Mouse (Mus musculus) T-helper 2 cell (primary cell): Measurements from ENCODE around the gene Zfyve26.
"Not testable (repeated sequence)": the region's sequence is repeated elsewhere in the genome, so short reads cannot be mapped to it uniquely, and the experiment has no call there.

ENCODE experiments used
- in situ Hi-C: fragments of 300-600 bp; cut with MboI, MseI; formaldehyde crosslinking; loops from one replicate; pipeline ENCODE4 v1.15.1; 2025; ENCODE audit warnings: high pct_unique_total_duplicates

The Zfyve26 gene

GRCm38 (mm10) chr12:79296126-79296816 lies at the start of gene Zfyve26:
Gene Zfyve26, minus strand, starts transcription at chr12:79296304.
- in situ Hi-C loops, result loop anchor here (5.0 kb wide), 1 partner anchor 104 kb away; the partner anchor contains the start of gene Rdh11

DNA sequence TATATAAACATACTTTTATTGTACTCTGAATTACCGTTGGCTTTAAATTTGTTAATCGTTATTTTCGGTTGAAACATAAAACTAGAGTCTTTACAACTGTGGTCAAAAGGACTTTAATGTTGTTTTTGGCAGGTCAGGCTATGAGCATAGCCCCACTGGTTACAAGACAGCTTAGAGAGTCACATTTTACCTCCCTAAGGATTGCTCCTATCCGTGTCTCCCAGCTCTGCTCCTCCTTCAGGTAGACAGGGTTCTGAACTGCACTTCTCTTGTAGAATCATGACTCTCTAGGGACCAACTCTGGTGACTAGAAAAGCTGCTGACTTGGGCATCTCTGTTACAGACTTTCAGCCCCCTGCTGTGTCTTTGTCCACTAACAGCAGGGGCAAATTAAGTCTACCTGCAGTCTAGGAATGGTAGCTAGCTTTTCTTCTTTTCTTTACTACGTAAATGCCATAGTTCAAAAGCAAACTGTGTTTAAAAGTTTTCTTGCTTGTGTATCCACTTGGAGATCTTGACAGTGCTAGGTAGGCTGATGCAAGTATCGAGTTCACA lies 45.3 kb upstream of the Zfyve26 start:
- in situ Hi-C loops, result no loop called here

DNA sequence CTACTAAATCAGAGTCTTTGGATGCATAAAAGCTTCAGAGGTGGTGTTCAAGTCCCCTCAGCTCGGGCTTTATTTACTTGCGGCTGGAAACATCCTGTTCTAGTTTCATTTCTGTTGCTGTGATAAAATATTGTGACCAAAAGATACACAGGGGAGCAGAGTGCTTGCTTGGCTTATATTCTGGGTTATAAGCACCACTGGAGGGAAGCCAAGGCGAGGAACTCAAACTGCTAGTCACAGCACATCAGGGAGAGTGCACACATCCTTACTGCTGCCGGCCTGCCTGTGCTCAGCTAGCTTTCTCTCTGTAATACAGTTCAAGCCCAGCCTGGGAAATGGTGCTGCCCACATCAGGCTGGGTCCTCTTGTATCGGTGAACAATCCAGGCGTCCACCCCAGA lies 44.4 kb upstream of the Zfyve26 start:
- in situ Hi-C loops, result no loop called here

DNA sequence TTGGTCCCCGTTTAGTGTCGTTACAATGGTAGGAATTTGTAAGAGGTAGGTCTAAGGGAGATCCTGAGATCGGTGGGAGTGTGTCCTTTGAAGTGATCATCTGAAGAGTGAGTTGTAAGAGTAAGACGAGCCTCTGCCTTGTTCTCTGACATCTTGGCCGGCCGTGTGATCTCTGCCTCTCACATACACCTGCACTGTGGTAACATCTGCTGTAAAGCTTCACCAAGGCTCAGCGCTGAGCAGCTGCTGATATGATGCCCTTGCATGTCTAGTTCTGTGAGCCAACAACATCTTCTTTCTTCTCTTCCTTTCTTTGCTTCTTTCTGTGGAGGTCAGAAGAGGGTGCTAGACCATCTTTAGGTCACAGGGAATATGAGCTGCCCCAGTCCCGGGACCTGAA lies 42.7 kb upstream of the Zfyve26 start:
- in situ Hi-C loops, result no loop called here

DNA sequence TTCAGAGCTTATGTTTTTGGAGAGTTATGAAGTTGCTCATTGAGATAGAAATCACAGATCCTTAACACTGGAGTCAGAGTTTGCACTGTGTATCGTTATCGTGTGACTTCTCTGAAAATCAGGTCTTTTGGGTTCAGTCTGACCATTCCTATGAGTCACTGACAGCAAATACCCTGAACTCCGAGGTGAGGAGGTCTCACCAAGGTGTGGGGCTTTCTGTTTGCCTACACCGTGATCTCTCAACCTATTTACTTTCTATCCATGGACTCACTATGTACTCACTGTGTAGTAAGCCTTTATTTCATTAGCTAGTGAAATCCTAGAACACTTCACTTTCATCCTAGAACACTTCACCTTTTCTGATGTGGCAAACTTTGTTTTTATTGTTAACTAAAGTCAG lies 35.6 kb upstream of the Zfyve26 start:
- in situ Hi-C loops, result no loop called here

GRCm38 (mm10) chr12:79330571-79330970 lies 34.5 kb upstream of the Zfyve26 start:
- in situ Hi-C loops, result no loop called here

DNA sequence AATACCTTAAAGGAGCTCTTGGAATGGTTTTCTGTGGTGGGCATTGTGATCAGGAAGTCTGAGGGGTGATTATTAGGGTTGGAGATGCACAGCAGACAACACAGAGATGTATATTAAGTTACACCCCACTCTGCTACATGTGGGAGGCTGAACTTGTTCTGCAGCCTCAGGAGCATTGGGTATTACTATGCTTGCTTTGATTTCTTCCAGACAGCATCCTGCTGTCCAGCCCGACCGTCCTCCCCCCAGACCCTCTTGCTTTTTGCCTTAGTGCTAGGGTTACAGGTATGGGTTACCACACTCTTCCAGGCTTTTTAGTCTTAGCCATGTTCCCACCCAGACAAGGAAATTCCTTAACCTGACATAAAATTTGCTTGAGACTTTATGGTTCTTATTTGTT lies 31.8 kb upstream of the Zfyve26 start:
- in situ Hi-C loops, result no loop called here

DNA sequence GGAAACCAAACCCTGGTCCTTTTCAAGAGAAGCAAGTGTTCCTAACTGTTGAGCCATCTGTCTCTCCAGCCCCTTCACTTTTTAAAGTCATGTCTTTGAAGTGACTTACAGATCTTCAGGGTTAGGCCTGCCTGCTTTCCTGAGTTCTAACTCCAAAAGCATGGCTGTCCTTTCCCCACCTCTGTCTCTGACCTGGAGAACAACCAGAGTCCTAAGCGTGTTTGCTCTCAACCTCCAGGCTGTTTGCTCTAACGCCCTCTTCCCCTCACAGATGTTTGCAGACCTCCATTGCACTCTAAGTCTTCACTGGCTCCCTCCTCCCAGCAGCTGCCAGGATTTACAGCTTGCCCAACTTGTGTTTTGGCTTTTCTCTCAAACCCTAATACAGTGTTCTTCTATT lies 30.6 kb upstream of the Zfyve26 start:
- in situ Hi-C loops, result no loop called here

DNA sequence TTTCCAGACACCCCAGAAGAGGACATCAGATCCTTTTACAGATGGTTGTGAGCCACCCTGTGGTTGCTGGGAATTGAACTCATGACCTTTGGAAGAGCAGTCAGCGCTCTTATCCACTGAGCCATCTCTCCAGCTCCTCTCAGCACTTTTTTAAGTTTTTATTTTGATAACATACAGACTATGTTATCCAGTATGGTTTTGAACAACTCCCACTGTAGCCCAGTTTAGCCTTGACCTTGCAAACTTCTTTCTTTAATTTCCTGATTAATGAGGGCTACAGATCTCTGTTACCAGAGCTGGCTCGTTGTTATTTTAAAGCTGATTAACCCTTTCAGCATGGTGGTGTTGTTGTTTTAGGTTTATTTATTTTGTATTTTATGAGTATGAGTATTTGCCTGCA lies 30.1 kb upstream of the Zfyve26 start:
- in situ Hi-C loops, result no loop called here

DNA sequence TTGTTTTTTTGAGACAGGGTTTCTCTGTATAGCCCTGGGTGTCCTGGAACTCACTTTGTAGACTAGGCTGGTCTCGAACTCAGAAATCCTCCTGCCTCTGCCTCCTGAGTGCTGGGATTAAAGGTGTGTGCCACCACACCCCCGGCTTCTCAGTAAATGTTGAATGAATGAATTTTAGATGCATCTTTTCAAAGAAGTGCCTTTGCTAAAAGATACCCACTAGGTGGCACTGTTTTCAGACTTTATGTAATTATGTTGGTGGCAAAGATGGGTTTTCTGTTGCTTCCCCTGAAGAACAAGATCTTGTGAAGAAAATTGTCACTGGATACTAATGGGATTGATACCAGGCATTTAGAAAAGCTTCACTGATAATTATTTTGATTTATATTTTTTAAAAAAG lies 26.4 kb upstream of the Zfyve26 start:
- in situ Hi-C loops, result not testable (repeated sequence)

DNA sequence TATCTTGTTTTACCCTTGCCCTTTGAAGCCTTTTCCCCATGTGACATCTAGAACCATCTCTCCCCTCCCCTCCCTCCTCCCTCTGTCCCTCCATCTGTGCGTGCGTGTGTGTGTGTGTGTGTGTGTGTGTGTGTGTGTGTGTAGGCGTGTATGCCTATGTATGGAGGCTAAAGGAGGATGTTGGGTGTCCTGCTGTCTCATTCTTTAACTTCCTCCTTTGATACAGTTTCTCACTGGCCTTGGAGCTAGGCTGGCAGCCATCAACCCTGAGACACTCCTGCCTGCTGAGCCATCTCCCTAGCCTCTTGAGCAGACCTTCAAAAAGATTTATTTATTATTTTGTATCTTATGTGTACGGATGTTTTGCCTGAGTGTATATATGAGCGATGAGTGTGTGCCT lies 24.8 kb upstream of the Zfyve26 start:
- in situ Hi-C loops, result no loop called here

GRCm38 (mm10) chr12:79317339-79317738 lies 21.2 kb upstream of the Zfyve26 start:
- in situ Hi-C loops, result no loop called here

DNA sequence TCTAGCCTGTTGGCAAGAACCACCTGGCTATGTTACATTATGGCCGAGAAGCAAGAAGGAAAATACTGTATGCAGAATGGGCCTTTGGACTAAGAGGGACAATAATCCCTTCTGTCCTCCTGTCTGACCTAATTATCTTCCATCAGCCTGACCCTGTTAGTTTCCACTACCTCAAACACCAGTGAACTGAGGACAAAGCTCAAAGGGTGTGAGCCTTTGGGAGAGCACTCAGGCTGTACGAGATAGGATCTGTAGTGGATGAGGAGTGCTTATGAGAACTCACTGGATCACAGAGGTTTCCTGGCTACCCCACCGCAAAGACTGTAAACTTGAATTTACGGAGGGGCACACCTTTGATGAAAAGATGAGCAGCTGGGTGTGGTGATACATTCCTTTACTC lies 17.6 kb upstream of the Zfyve26 start:
- in situ Hi-C loops, result no loop called here

- in situ Hi-C loops, result no loop called here
These were observed 9.9 kb upstream of the Zfyve26 start for GRCm38 (mm10) chr12:79306013-79306412.

- in situ Hi-C loops, result no loop called here
These were observed 9.0 kb upstream of the Zfyve26 start for GRCm38 (mm10) chr12:79305131-79305530.

DNA sequence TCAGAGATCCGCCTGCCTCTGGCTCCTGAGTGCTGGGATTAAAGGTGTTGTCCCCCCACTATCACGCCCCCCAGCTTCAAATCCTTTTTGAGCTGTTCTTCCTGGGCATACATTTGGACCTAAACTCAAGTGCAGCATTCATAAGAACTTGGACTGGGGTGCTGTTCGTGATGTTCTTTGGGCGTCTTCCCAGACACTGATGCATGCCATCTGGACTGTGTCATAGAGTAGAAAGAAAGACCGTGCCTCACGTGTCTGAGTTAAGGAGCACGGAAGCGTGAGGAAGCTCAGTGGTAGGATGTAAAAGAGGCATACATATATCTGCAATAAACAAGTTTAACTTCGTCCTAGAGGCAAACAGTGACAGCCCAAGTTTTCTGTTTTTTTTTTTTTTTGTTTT lies 5.7 kb upstream of the Zfyve26 start:
- in situ Hi-C loops, result no loop called here

- in situ Hi-C loops, result loop anchor here (5.0 kb wide), 1 partner anchor 106 kb away; the partner anchor contains the start of gene Rdh11
These were observed 2.0 kb upstream of the Zfyve26 start for GRCm38 (mm10) chr12:79297884-79298636.

DNA sequence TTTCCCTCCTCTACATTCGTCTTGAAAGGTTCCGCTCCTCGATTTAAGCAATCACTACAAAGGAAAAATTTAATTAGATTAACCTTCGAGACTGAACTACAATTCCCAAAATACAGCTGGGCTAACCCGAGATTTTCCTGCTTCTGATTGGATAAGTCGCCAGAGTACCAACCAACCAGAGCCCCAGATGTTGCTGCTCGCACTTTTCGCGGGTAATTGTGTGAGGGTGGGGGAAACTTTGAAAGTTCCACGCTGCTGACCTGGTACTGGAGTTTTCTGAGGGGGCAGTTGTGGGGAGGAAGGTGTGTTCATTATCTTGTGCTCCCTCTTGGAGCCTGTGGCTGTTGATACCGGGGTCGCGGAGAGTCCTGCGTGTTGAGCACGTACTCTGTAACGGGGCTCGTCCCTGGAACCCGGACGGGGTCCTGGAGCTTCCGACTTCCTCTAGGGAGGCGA lies 1.0 kb upstream of the Zfyve26 start, which contains the start of gene Rad51b:
Gene Rad51b (plus strand): TSS at position 162 of the 456 bp plus-strand sequence.
- in situ Hi-C loops, result loop anchor here (5.0 kb wide), 1 partner anchor 105 kb away; the partner anchor contains the start of gene Rdh11

DNA sequence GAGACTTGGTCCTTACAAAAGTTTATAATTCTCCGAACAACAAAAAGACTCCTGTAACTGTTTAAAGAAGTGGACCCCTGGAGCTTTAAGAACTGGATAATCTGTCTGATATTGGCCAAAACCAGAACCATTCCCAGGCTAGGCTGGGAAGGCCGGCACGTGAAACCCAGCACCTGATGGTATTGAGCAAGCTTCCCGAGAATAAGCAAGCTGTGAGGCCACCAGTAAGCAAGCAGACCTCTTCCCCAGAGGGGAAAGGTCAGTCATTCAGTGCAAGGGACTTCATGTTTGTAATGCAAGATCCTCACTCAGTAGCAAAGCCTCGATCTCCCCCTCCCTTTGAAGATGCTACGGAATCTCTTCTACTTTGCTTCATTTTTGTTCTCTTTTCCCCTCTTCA lies 3.2 kb downstream of the Zfyve26 start:
- in situ Hi-C loops, result no loop called here

- in situ Hi-C loops, result no loop called here
These were observed 13.5 kb downstream of the Zfyve26 start for GRCm38 (mm10) chr12:79282595-79282994.

DNA sequence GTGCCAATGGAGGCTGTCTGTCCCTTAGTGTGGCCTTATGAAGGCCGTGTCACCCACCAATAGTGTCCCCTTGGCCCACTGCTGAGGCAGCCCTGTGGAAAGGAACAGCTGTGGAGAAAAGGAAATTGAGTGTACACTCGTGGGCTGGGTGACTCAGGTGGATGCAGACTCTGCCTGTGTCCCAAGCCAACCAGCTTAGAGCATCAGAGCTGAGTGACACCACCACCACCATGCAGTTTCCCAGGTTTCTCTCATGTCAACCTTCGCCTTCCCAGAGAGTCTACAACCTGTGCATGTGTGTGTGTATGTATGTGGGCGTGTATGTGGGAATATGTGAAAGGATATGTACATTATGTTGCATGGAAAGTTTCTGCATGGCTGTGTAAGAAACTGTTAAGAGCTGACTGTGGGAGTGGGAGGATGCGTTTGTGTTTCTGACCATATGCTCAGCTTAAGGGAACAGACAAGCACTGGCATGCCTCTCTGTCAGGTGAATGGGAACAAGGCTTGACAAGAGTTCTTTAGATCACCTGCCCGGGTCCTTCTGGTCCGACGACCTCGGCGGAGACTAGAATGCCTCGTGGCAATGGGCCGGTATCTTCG lies 16.5 kb downstream of the Zfyve26 start:
- in situ Hi-C loops, result no loop called here

GRCm38 (mm10) chr12:79272604-79273003 lies 23.5 kb downstream of the Zfyve26 start:
- in situ Hi-C loops, result no loop called here
